Mouse (Mus musculus): ENCODE measurements around the gene Pard6a. TPM values are rescaled to one million over a fixed set of nuclear protein-coding genes. Genes with fewer than 3 reads are reported as not detected.
A peak's percentile ranks its signal among the peaks of the same experiment; 100 is the strongest.

Pard6a gene
- polyA plus RNA-seq, 1 experiment from 2014 or later = 43.6 TPM

GRCm38 (mm10) chr8:105690978-105691377 is 10.0 kb upstream of the Pard6a start:
- Histone ChIP-seq H3K4me2 (no peak overlapping the region), H3K4me1 (peaks cover 15% of the 10 kb centered on the region), H3K27ac (no peak overlapping the region), H3K36me3 (ENCODE audit: poor library complexity, severe bottlenecking) (peaks cover 6% of the 10 kb centered on the region; the same call in 1 of the 2 replicates), H3K9ac (no peak overlapping the region), H3K4me3 (no peak overlapping the region), H3K27me3 (no peaks in the 10 kb centered on the region), H3K9me3 (replicated peaks) (no peaks in the 10 kb centered on the region; the same call in 1 of the 2 replicates)
- WGBS = 86% methylated on average over 14 of the region's 14 CpGs
- no peak for ATAC-seq

- Histone ChIP-seq H3K9ac (no peak overlapping the region), H3K36me3 (ENCODE audit: poor library complexity, severe bottlenecking) (peaks cover 22% of the 10 kb centered on the region), H3K27ac (no peak overlapping the region), H3K4me1 (peaks cover 15% of the 10 kb centered on the region), H3K27me3 (no peaks in the 10 kb centered on the region), H3K9me3 (replicated peaks) (no peaks in the 10 kb centered on the region; the same call in 1 of the 2 replicates), H3K4me2 (no peak overlapping the region), H3K4me3 (no peak overlapping the region)
- 92% methylated on average over 11 of the region's 11 CpGs for WGBS
- ATAC-seq = no peak
Measured at GRCm38 (mm10) chr8:105692449-105693182, 8.3 kb upstream of the Pard6a start.

- Histone ChIP-seq H3K9ac (peak overlapping the region; percentile 79), H3K4me2 (peak overlapping the region; percentile 89), H3K27me3 (no peaks in the 10 kb centered on the region), H3K36me3 (ENCODE audit: poor library complexity, severe bottlenecking) (peaks cover 32% of the 10 kb centered on the region), H3K27ac (peak overlapping the region; percentile 65), H3K4me1 (peaks cover 15% of the 10 kb centered on the region), H3K9me3 (replicated peaks) (no peaks in the 10 kb centered on the region; the same call in 1 of the 2 replicates), H3K4me3 (peak overlapping the region; percentile 60)
- WGBS = 4% methylated on average over 28 of the region's 30 CpGs
- ATAC-seq = peak; percentile 76
Measured at GRCm38 (mm10) chr8:105693648-105694047, 7.3 kb upstream of the Pard6a start.

DNA sequence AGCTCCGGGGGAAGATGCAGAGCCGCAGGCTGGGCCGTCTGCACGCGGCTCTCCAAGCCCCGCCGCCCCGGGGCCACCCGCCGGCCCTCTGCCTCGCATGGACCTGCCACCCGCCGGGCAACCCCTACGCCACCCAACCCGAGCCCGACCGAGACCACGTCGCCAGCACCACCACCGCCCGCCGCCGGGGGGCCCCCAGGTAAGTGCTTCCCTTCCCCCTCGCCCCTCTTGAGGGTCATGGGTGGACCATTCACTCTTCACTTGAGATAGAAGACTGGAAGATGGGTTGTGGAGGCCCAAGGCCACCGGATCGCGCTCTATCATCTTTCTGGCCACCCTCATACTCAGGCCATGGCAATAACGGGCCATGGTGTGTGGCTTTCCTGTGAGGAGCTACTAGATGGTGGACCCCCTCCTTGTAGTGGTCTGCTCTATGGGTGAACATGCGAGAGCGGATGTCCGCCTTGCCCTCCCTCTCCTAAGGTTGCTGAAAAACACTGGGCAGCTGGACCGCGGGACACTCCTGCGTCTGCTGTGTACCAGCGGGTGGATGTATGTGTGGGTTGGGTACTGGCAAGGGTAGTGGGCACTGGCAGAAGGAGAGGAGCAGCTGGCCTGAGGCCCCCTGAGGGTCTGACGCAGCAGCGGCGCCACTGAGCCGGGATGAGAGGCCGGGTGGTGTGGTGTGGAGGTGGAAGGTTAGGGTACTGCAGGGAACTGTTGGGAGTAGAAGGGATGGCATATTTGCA is 6.7 kb upstream of the Pard6a start:
- H3K36me3 ChIP-seq (ENCODE audit: poor library complexity, severe bottlenecking) = peaks cover 36% of the 10 kb centered on the region
- H3K27me3 ChIP-seq = no peaks in the 10 kb centered on the region
- peak overlapping the region; percentile 89 for H3K4me2 ChIP-seq
- peak overlapping the region; percentile 79 for H3K9ac ChIP-seq
- H3K27ac ChIP-seq = peak overlapping the region; percentile 65
- peaks cover 15% of the 10 kb centered on the region for H3K4me1 ChIP-seq
- no peaks in the 10 kb centered on the region; the same call in 1 of the 2 replicates for H3K9me3 ChIP-seq (replicated peaks)
- 9% methylated on average over 40 of the region's 40 CpGs for WGBS
- H3K4me3 ChIP-seq = peak overlapping the region; percentile 60
- peak; percentile 44 for ATAC-seq

GRCm38 (mm10) chr8:105695080-105695780 is 5.7 kb upstream of the Pard6a start:
- Histone ChIP-seq H3K4me1 (peaks cover 24% of the 10 kb centered on the region), H3K9ac (peak overlapping the region; percentile 79; the same call in 1 of the 2 replicates), H3K4me3 (peak overlapping the region; percentile 60), H3K27ac (no peak overlapping the region), H3K9me3 (replicated peaks) (no peaks in the 10 kb centered on the region; the same call in 1 of the 2 replicates), H3K27me3 (no peaks in the 10 kb centered on the region), H3K36me3 (ENCODE audit: poor library complexity, severe bottlenecking) (peaks cover 41% of the 10 kb centered on the region), H3K4me2 (peak overlapping the region; percentile 89)
- no peak for ATAC-seq
- WGBS = 81% methylated on average over 30 of the region's 30 CpGs

DNA sequence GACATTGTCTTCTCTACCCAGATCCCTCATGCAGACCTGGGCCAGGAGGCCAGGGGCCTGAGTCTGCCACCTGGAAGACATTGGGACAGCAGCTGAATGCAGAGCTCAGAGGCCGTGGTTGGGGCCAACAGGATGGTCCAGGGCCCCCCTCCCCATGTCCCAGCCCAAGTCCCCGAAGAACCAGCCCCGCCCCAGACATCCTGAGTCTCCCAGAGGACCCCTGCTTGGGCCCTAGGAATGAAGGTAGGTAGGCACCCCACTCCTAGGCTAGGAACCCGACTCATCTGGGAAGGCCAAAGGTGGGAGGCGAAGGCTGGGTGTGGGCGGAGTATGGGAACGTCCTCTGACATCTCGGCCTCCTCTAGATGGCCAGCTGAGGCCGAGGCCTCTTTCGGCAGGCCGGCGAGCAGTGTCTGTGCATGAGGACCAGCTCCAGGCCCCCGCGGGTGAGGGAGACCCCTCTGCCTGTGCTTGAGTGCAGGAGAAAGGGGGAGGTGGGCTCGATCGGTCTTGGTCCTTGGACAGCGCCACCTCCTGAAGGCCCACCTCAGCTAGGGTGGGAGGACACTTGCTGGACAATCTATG is 3.7 kb upstream of the Pard6a start:
- Histone ChIP-seq H3K27me3 (no peaks in the 10 kb centered on the region), H3K27ac (no peak overlapping the region), H3K9me3 (replicated peaks) (no peaks in the 10 kb centered on the region; the same call in 1 of the 2 replicates), H3K4me2 (no peak overlapping the region), H3K9ac (no peak overlapping the region), H3K4me1 (peaks cover 34% of the 10 kb centered on the region), H3K4me3 (no peak overlapping the region), H3K36me3 (ENCODE audit: poor library complexity, severe bottlenecking) (peaks cover 41% of the 10 kb centered on the region)
- WGBS = 86% methylated on average over 17 of the region's 17 CpGs
- ATAC-seq = no peak

DNA sequence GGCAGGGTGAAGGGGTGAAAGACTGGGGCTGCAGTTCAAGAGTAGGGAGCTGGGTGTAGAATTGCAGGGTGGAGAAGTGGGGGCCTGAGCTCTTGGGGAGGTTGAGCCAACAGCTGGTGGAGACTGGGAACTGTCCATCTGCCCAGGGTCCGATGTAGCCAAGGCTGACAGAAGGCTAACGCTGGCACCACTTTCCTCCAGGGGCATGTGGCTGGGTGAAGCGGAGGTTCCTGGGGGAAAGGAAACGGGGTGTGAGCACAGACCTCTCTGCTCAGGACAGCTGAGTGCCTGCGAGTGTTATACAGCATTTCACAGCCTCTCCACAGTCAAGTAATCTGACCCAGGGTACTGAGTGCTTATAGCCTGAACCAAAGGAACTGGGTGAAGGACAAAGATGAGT is 2.2 kb upstream of the Pard6a start:
- no peak overlapping the region for H3K27ac ChIP-seq
- H3K4me2 ChIP-seq = no peak overlapping the region
- peaks cover 37% of the 10 kb centered on the region for H3K4me1 ChIP-seq
- 92% methylated on average over 5 of the region's 5 CpGs for WGBS
- H3K36me3 ChIP-seq (ENCODE audit: poor library complexity, severe bottlenecking) = peaks cover 56% of the 10 kb centered on the region
- H3K27me3 ChIP-seq = no peaks in the 10 kb centered on the region
- no peak for ATAC-seq
- H3K9me3 ChIP-seq (replicated peaks) = no peaks in the 10 kb centered on the region
- no peak overlapping the region for H3K9ac ChIP-seq
- no peak overlapping the region for H3K4me3 ChIP-seq

GRCm38 (mm10) chr8:105699488-105700215 is 1.3 kb upstream of the Pard6a start:
- Histone ChIP-seq H3K36me3 (ENCODE audit: poor library complexity, severe bottlenecking) (peaks cover 65% of the 10 kb centered on the region), H3K27me3 (no peaks in the 10 kb centered on the region), H3K9me3 (replicated peaks) (no peaks in the 10 kb centered on the region), H3K4me2 (peak overlapping the region; percentile 96), H3K27ac (no peak overlapping the region), H3K9ac (peak overlapping the region; percentile 80), H3K4me1 (peaks cover 28% of the 10 kb centered on the region), H3K4me3 (peak overlapping the region; percentile 70)
- WGBS = 90% methylated on average over 11 of the region's 11 CpGs
- no peak for ATAC-seq

DNA sequence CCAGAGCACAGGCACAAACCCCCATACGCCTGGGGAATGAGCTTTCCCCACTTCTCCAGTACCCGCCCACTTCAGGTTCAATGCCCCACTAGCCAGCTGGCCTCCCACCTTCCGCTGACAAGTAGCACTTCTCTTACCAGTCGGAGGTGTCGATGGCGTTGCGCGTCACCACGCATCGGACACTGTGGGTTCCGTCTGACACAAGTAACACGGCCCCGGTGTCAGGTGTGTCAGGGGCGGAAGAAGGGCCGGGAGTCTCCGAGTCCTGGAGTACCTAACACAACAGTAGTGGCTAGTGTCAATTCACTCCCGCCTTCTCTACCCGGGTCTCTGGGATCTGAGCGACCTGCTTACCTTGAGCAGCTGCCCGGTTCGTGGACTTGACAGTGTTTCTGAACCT is 382 bp upstream of the Pard6a start:
- WGBS = under 1% methylated on average over 21 of the region's 21 CpGs
- Histone ChIP-seq H3K4me3 (peak overlapping the region; percentile 70), H3K27ac (peak overlapping the region; percentile 94; the same call in 1 of the 2 replicates), H3K27me3 (no peaks in the 10 kb centered on the region), H3K4me2 (peak overlapping the region; percentile 96), H3K9ac (peak overlapping the region; percentile 80), H3K36me3 (ENCODE audit: poor library complexity, severe bottlenecking) (peaks cover 62% of the 10 kb centered on the region), H3K9me3 (replicated peaks) (no peaks in the 10 kb centered on the region), H3K4me1 (peaks cover 22% of the 10 kb centered on the region)
- no peak; the same call in 1 of the 2 replicates for ATAC-seq

GRCm38 (mm10) chr8:105702001-105702401 is 1.1 kb downstream of the Pard6a start:
- ATAC-seq = peak; percentile 2; the same call in 1 of the 2 replicates
- WGBS = 33% methylated on average over 18 of the region's 18 CpGs
- H3K27me3 ChIP-seq = no peaks in the 10 kb centered on the region
- H3K4me1 ChIP-seq = peaks cover 33% of the 10 kb centered on the region
- H3K9me3 ChIP-seq (replicated peaks) = no peaks in the 10 kb centered on the region
- H3K4me3 ChIP-seq = peak overlapping the region; percentile 70
- H3K36me3 ChIP-seq (ENCODE audit: poor library complexity, severe bottlenecking) = peaks cover 50% of the 10 kb centered on the region
- peak overlapping the region; percentile 94 for H3K27ac ChIP-seq
- peak overlapping the region; percentile 96 for H3K4me2 ChIP-seq
- peak overlapping the region; percentile 80 for H3K9ac ChIP-seq
